Mouse (Mus musculus): Measurements from ENCODE around the gene Tas1r2.

Gene Tas1r2

DNA sequence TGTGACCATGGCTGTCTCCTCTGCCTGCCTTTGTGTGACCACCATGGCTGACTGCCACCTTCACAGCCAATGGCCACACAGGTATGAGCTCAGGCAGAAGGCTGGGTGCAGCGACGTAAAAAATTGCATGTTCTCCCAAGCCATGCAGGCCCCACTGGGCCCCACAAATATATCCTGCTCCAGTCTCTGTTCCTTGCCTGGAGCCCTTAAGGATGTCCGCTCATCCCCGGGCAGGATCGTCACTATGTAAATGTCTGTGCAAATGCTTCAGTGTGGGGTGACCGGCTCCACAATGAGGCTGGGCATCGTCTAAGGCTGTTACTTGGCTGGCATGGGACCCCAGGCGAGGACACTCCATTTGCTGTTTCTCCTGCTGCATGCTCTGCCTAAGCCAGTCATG lies at the start of gene Tas1r2:
Gene Tas1r2 (plus strand): TSS at position 301 of the 400 bp plus-strand sequence.
- DNase-seq (ENCODE audit: low spot score): no peak

DNA sequence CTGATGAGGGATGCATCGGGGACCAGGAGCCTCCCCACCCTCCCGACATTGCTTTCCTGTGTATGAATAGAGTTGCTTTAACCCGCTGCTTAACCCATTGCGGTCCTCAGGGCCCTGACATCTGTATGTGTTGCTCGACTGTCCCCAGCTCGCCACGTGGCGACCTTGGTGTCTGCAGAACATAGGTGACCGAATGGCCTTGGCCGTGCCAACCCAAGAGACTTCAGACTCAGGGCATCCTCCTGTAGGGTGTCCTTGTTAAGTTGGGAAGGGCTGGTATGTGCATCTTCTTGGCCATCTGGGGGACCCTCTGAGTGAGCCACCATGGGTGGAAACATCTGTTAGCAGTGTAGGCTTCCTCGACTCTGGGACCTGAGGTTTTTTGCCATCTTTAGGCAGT lies 48.1 kb upstream of the Tas1r2 start:
- DNase-seq (ENCODE audit: low spot score): no peak

DNA sequence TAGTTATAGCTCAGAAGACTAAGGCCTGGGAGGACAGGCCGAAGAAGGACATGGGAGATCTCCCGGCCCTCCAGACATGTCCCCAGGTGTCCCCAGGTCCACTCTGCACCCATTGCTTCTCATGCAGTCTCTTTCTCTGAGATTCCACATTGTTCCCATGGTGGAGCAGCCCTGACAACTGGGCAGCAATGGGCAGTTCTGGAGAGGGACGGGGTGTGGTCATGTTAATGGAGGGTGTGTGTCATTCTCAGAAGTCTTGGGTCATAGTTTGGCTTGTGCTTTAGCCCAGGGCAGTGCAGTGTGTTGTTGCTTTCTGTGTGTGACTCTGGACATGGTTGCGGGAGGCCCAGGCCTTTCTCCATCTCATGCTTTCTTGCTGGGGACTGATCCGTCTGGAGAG lies 46.6 kb upstream of the Tas1r2 start:
- DNase-seq (ENCODE audit: low spot score): no peak

DNA sequence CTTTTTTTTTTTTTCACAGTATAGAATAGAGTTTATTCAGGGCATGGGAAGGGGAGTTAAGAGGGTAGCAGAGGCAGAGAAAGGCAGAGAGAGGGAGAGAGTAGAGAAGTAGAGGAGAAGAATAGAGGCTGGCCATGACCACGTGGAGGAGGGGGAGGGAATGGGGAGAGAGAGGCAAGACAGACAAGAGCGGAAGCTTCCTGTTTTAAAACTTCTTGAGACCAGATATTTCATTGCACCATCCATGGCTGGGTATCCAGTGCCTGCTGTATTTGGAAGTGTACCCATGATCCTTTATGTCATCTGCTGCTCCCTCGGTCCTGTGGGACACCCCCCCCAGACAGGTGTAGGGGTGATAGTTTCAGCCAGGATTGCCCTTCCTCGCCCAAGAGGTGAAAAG lies 44.4 kb upstream of the Tas1r2 start:
- DNase-seq (ENCODE audit: low spot score): no peak

DNA sequence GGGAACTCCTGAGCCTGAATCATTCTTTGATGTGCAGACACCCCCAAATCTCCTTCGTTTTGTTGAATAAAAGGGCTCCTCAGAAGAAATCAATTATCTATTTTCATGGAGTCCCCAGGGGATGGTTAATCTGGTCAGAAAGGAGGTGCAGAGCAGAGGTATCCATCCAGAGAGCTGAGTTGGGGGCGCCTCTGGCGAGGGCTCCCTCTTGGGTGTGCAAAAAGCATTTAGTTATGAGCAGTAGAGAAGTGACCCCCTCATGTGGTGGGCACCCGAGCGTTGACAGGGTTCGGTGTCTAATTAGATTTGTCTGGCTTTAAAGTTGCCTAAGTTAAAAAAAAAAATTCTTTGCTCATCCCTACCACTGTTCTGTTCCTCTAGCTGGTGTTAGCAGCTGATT lies 42.4 kb upstream of the Tas1r2 start:
- no peak for DNase-seq (ENCODE audit: low spot score)

DNA sequence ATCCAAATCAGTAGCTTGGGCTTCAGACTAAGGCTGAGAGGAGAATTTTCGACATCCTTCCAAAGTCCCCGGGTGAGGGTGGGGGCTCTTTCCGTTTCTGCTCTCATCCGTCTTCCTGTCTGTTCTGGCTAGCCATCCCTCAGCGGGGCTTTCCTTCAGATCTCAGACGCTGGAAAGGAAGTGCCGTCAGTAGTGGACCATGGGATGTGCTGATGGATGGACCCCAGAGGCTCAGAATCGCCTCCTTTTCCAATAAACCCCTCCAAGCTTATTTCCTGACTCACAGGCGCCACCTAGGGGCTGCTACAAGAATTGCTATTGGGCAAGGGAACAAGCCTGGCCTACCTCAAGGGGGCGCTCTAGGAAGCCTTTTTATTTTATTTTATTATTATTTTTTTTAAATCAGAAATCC lies 41.8 kb upstream of the Tas1r2 start:
- peak; percentile 70 for DNase-seq (ENCODE audit: low spot score)

DNA sequence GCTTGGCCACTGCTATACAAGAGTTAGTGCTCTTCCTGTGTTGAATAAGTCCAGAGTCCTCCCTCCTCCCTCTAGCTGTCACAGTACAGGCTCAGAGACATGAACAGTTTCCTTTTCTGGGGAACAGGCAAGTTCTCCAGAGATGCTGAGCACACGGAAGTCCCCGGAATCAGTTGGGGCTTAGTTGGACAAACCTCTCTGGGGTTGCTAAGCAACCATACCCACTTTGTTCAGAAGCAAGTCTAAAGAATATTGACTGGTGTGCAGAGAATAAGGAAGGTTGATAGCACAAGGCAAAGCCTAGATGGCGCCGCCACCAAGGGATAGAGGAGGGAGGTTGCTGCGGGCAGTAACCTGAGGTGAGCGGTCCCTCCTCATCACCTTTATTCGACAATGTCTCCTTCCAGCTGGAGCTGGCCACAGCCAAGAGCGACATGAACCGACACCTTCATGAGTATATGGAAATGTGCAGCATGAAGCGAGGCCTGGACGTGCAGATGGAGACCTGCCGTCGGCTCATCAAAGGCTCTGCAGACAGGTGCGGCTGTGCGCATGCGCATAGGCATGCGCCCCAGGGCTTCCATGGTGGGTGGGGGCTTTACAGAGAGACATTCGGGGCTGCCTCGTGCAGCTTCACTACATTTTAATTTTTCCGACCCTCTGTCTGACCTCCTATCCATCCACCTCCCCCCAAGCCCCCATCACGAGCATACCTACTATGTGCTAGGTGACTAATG lies 38.6 kb upstream of the Tas1r2 start:
- DNase-seq (ENCODE audit: low spot score): no peak

DNA sequence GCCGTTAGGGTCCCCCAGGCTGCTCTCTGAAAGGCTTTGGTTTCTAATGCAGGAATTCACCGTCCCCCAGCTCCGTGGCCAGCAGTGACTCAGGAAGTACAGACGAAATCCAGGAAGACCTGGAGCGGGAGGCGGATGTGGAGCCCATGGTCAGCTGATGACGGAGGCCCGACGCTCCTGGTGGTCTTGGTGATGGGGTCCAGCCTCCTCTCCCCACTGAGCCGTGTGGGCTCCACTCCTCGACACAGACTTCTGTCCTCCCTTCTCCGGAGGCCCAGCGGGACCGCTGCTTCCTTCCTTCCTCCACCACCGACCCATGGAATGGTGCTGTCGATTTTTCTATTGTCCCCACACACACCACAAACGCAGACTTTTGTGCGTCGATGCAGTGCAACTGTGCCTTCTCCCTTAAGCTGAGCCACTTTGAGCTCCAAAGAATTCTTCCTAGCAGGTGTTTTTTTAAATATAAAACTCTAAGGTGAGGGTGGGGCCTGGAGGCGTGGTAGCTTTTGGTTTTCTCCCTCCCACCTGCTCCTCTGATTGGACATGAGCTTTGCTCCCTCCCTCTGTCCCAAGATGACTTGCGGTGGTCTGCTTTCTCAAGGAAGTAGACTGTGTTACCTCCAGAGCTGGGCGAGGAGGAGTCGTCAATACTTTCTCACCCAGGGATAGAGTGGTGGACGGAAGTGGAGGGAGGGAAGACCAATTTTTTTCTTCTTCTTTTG lies 36.9 kb upstream of the Tas1r2 start:
- DNase-seq (ENCODE audit: low spot score): peak; percentile 63

DNA sequence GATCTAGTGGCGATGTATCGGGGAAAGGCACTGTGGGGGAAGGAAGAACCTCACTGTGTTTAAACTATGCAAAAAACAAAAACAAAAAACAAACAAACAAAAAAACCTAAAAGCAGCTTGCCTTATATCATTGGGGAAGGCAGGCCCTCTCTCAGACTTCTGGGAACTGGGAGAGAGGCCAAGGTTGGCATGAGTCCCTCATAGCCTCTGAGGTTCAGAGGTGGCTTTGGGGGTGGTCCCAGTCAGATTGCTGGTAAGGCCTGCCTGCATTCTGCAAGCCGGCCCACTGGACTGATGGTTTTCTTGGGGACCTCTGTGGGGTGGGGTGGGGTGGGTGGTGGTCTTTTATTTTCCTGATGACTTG lies 36.4 kb upstream of the Tas1r2 start:
- DNase-seq (ENCODE audit: low spot score): no peak

DNA sequence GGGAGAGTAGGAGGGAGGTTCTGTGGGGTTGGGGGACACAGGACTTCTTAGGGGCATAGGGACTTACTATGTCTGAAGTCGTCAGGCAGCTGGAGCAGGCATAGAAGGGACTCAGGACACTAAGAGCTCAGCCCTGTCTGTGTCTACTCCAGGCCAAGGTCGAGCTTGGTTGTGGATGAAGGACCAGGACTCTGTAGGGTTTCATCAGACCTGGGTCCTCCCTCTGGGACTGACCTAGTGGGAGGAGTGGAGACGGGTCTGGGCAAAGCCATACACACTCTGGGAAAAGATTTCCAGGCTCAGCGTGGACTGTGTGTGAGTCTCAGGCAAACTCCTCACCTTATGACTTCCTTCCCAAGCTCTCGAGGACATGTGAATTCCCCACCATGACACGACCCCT lies 33.6 kb upstream of the Tas1r2 start:
- DNase-seq (ENCODE audit: low spot score): no peak

DNA sequence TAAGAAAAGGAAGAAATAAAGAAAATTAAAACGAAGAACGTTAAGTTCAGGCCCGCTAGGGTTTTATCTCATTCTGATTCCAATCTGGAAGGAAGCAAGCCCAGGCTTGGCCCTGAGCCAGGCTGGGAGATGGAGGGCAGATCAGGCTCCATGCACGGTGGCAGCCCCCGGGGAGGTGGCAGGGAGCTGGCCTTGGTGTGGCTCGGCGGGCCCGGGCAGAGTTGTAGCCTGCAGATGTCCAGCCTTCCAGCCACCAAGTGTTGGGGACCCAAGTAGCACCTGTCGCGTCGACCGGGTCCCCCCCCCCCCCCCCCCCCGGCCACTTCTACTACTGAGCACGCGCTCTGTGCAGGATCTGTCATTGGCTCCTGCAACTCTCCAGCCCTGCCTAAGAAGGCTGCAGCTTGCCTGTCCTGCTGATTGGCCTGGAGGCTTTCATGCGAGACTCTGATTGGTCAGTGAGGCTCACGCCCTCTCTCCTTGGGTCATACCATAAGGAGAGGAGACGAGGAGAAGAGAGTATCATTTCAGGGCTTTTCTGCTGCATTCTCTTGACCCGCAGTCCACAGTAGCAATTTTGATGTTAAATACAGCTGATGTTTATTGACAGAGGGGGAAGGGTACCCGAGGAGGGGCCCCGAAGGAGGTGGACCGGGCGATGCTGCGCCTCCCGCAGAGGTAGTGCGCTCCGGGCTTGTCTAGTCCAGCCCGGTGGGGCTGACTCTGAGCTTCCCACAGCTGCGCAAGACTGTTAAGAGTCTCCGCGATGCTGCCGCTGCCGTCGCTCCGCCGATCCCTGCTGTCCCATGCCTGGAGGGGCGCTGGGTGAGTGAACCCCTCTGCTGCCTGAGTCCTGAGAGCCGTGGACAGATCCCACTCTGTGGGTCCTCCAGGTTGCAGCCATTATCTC lies 30.7 kb upstream of the Tas1r2 start, which contains the start of gene Aldh4a1:
Gene Aldh4a1 (plus strand): TSS at position 494 of the 910 bp plus-strand sequence.
- DNase-seq (ENCODE audit: low spot score): peak; percentile 90

DNA sequence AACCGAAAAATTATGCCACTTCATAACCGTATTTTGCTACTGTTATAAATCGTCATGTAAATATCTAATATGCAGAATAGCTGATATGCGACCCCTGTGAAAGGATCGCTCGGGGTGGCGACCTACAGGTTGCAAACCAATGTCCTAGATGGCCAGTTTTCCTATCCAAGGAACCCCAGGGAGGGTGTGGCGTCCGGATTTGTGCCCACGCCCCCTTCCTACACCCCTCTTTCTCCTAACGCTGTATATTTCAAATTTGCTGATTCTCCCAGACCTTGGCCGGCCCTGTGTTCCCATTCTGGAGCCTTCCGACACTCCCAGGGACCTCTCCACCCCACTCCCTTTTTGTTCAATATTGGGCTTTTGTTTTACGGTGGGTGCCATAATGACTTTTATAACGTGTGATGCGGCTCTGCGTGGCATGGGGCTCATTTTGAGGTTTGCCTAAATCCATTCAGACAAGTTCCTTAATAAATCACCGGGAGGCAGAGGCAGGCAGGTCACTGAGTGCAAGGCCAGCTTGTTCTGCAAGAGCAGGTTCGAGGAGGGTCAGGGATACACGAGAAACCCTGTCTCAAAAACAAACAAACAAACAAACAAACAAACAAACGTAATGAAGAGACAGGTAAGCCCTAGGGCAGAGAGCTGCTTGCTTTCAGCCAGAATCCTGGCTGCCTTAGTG lies 29.8 kb upstream of the Tas1r2 start:
- no peak for DNase-seq (ENCODE audit: low spot score)

DNA sequence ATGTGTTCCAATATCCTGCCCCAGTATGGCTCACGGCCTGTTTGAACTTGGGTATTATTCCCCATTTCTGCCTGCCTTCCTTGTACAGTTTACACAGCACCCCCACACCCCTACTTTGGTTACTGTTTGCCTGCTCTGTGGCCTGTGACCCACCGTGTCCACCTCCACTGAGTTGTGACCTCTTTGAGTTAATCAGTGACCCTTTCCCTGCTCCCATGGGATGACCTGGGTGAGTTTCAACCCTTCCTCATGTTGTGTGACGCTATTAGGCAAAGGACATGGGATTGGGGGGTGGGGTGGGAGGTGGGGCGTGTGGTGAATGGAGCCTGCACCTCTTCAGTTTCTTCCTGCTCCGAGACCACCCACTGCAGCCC lies 29.2 kb upstream of the Tas1r2 start:
- no peak for DNase-seq (ENCODE audit: low spot score)

DNA sequence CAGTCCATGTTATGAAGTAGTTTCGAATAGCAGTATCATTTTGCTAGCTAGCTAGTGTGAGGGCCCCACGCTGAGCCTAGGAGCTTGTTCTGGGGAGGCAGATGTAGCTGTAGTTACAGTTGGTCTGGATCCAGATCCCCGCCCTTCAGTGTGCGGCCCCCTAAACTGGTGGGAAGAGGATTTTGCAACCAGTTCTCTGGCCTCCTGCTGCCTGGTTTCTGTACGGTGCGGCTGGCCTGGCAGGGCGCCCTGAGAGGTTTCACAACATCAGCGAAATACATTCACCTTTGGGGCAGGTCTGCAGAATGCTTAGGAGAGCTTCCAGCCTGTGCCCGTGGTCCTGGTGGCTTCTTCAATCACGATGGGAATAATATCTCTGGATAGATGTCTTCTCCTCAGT lies 28.6 kb upstream of the Tas1r2 start:
- no peak for DNase-seq (ENCODE audit: low spot score)

DNA sequence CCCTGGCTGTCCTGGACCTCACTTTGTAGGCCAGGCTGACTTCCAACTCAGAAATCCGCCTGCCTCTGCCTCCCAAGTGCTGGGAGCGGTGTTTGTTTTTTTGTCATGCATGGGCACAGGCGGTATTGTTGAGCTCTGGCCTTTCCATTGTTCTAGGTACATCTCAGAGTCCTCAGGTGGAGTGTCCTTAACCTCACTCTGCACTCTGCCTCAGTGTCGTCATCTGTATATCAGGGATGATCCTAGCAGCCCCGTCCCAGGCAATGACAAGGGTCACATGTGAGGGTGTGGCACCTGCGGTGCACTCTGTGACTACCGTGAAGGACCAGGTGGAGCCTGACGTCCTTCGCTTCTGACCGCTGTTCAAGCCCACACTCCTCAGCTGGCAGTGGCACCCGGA lies 26.0 kb upstream of the Tas1r2 start:
- DNase-seq (ENCODE audit: low spot score): no peak

DNA sequence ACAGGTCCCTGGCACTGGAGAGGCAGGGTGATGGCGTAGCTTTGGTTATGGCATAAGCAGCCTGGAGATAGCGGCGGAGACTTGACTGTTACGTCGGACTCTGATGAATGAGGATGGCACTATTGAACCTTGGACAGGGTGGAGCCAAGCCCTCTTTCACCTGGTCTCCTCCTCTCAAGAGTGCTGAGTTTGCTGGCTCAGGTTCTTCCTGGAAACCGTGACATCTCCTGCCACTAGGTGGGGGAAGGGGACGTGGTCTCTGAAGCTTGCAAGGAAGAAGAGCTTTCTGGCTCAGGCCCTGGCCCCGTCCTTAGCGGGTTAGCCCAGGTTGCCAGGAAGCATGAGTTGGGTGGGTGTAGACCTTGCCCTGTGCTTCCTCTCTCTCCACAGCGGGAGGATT lies 23.2 kb upstream of the Tas1r2 start:
- DNase-seq (ENCODE audit: low spot score): no peak

DNA sequence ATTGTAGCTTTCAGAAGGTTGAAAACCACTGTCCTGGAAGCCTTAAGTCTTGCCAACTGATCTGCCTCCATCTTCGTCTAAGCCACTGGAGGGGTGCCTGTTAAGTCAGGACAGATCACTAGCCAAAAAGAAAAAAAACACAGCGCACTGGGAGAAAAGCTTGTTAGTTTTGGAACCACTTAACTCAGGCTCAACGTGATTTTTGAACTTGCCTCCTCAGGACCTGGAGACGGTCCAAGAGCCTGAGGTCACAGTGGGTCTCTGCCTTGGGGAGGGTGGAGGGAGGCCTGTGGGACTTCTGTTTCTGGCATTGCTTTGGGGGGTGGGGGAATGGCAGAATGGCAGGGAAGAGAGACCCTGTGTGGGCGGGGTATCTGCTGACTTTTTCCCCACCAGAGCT lies 22.2 kb upstream of the Tas1r2 start:
- DNase-seq (ENCODE audit: low spot score): no peak

DNA sequence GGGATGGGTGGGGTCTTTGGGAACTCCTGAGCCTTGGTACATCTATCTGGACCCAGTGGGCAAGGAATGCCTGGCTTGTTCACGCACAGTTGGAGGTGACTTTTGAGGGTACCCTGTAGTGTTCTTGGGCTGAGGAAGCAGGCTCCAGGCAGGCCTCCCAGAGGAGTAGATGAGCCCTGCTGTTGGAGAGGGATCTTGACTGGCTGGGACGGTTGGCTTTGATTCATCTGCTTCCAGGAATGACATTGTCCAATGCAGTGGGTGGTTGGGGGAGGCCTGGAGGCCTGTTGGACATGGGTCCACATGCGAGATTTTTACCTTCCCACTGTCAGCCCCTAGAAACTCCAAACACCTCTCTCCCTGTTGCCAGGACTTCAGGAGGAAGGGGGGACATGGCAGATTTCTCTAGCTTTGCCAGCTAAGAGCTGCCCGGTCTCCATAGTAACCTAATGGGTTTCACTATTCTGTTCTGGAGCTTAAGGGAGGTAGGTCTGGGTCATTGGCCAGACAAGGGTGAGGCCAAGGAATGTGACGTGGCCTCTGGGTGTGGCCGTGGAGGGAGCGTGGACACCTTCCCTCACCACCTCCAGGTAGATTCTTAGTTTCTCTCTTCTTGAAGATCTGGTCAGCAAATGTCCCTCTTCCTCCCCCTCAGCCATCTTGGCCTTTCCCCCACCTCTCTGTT lies 21.6 kb upstream of the Tas1r2 start:
- no peak for DNase-seq (ENCODE audit: low spot score)

DNA sequence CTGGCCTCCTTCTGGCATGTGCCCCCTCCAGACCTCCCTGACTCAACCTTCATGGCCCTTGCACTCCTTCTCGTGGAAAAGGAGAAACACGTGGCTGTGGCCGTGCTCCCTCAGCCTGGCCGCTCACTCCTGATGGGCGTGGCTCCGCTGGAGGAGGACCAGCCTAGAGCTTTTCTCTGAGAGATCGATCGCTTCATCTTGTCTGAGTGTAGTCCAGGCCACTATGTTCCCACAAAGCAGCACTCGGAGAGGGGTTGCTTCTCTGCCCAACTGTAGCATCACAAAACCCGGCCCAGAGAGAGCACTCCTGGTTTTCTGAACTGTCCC lies 21.1 kb upstream of the Tas1r2 start:
- DNase-seq (ENCODE audit: low spot score): no peak

DNA sequence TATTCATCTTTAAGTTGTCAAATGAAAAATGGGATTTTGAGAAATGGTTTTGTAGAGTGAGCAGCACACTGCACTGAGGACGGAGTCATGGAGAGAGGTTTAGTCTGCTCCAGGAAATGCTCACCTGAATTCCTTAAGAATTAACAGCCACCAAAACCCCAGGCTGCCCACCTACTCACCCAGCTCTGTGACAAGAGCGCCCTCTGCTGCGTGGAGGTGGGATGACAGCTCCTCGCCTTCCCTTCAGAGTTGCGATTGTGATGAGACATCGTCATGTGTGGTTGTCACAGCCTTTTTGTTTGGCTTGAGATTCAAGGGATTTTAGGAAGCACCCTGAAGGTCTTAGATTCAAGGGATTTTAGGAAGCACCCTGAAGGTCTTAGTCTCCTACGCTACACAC lies 17.0 kb upstream of the Tas1r2 start:
- DNase-seq (ENCODE audit: low spot score): peak; percentile 52

DNA sequence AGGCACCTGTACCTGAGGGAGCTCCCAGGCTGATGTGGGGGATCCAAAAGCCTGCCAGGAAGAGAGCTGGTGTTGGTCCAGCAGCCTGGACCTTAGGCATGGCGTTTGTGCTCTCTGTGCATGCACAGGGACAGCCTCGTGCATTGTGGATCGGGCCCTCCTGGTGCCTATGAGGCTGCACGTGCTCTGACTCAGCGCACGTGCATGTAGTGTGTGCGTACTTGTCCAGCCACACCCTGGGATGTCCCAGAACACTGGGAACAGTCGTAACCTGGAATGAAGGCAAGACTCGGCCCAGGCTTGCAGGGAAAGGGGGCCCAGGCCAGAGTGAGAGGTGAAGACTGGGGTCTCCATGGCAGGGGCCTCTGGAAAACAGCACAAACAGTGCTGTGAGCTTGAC lies 15.5 kb upstream of the Tas1r2 start:
- DNase-seq (ENCODE audit: low spot score): no peak

DNA sequence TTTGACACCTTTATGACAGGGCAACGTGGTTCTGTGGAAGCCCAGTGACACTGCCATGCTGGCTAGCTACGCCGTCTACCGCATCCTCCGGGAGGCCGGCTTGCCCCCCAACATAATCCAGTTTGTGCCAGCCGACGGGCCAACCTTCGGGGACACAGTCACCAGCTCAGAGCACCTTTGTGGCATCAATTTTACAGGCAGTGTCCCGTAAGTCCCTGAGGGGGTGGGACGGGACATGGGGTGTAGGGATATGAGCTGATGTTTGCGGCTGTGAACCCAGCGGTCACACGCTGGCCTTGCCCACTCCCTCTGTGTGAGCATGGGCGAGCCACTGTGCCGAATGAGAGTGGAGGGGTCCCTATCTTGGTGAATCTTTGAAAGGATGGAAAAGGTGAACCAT lies 15.0 kb upstream of the Tas1r2 start:
- no peak for DNase-seq (ENCODE audit: low spot score)
